Mouse (Mus musculus) layer of hippocampus, adult 2 months (tissue): ENCODE data around the gene Olfr875. TPM values are rescaled to one million over a fixed set of nuclear protein-coding genes. Genes with fewer than 3 reads are reported as not detected.

ENCODE experiments used
- DNase-seq, 2 experiments: peaks; one replicate each; pipeline ENCODE4 v3.0.0; 2022; ENCODE audit warnings: low spot score in 2 of 2
- H3K27ac ChIP-seq: fragments of 200-600 bp; 2 replicates; pipeline ENCODE4 v1.8.1; 2022
- H3K4me3 ChIP-seq: fragments of 200-600 bp; 2 replicates; pipeline ENCODE4 v1.8.1; 2022; ENCODE audit warnings: mild to moderate bottlenecking
- CTCF ChIP-seq: fragments of 200-600 bp; conservative IDR thresholded peaks from 2 replicates; pipeline ENCODE4 v1.8.1; 2022; ENCODE audit warnings: antibody characterized with exemption, mild to moderate bottlenecking, moderate library complexity
- total RNA-seq, 2 experiments: library from RNA; stranded (reverse); gene quantifications; 2 replicates each; pipeline ENCODE4 v1.2.3; 2021

Olfr875 gene
- total RNA-seq, 2 experiments from 2014 or later: not detected

GRCm38 (mm10) chr9:37802731-37803130 lies 31.1 kb downstream of the Olfr875 start, which contains the start of gene Olfr876:
Olfr876 (plus strand) TSS chr9:37803031.
- Histone ChIP-seq H3K27ac (no peak within 1 kb of the TSS), H3K4me3 (no peak within 1 kb of the TSS)
- no peak for DNase-seq
- no peak for TF ChIP-seq CTCF

- no peak overlapping the region for H3K27ac ChIP-seq
- no peak for DNase-seq
- no peak for TF ChIP-seq CTCF
- no peak overlapping the region for H3K4me3 ChIP-seq
Measured at GRCm38 (mm10) chr9:37807235-37807634, 35.6 kb downstream of the Olfr875 start.

- H3K27ac ChIP-seq: no peak overlapping the region
- no peak overlapping the region for H3K4me3 ChIP-seq
- no peak for TF ChIP-seq CTCF
- no peak for DNase-seq
Measured at GRCm38 (mm10) chr9:37808456-37808855, 36.8 kb downstream of the Olfr875 start.

- Histone ChIP-seq H3K4me3 (no peak overlapping the region), H3K27ac (no peak overlapping the region)
- TF ChIP-seq CTCF: no peak
- no peak for DNase-seq
Measured at GRCm38 (mm10) chr9:37808976-37809375, 37.3 kb downstream of the Olfr875 start.

GRCm38 (mm10) chr9:37814696-37815095 lies 43.0 kb downstream of the Olfr875 start:
- Histone ChIP-seq H3K4me3 (no peak overlapping the region), H3K27ac (peak overlapping the region; percentile 72)
- peak in 1 of 2 experiments; percentile 67 for DNase-seq
- TF ChIP-seq CTCF: no peak

Other genes starting within 250 kb of the Olfr875 start
- 10 to 100 TPM; 18.3 to 19.3 TPM for gene Esam, start 243.8 kb upstream of the Olfr875 start, total RNA-seq
- gene Vsig2, start 232.6 kb upstream of the Olfr875 start, total RNA-seq: 1 to 10 TPM; 2.5 to 3.7 TPM
- gene Nrgn, start 219.0 kb upstream of the Olfr875 start, total RNA-seq: 1,000 to 10,000 TPM; 1,464 to 1,512 TPM
- 10 to 100 TPM in 1 of 2 experiments, 1 to 10 TPM in 1; 9.6 to 14.0 TPM for gene Siae, start 216.2 kb upstream of the Olfr875 start, total RNA-seq
- gene Spa17, start 158.1 kb upstream of the Olfr875 start, total RNA-seq: 1 to 10 TPM; 1.5 to 1.9 TPM
- gene Tbrg1, start 114.5 kb upstream of the Olfr875 start, total RNA-seq: 10 to 100 TPM; 46.9 to 47.0 TPM
- gene Panx3, start 102.6 kb upstream of the Olfr875 start, total RNA-seq: not detected
- gene Olfr160, start 55.6 kb upstream of the Olfr875 start, total RNA-seq: not detected
- not detected for gene Olfr874, start 26.8 kb upstream of the Olfr875 start, total RNA-seq
- gene Olfr876, start 31.2 kb downstream of the Olfr875 start, total RNA-seq: not detected
- gene Olfr877, start 82.4 kb downstream of the Olfr875 start, total RNA-seq: not detected
- not detected for gene Olfr145, start 124.9 kb downstream of the Olfr875 start, total RNA-seq
- gene Olfr878, start 146.0 kb downstream of the Olfr875 start, total RNA-seq: not detected
- not detected for gene Olfr881, start 220.0 kb downstream of the Olfr875 start, total RNA-seq